Mouse (Mus musculus) intestine, embryonic 15.5 days (tissue): ENCODE results near the gene Rfng. TPM values are rescaled to one million over a fixed set of nuclear protein-coding genes. Genes with fewer than 3 reads are reported as not detected.
A peak's percentile ranks its signal among the peaks of the same experiment; 100 is the strongest.
"Not testable (repeated sequence)": the region's sequence is repeated elsewhere in the genome, so short reads cannot be mapped to it uniquely, and the experiment has no call there.

Experiments used
- ATAC-seq: fragments of 200-750 bp; cut with Nextera tagmentation; 2 replicates; pipeline ENCODE4 v1.8.0; 2017; ENCODE audit warnings: moderate TSS enrichment, moderate library complexity
- H3K27ac ChIP-seq: fragments of 300-500 bp; sonication (generic); 2 replicates; pipeline ENCODE4 v1.5.1; 2015; ENCODE audit warnings: mild to moderate bottlenecking, inconsistent platforms
- H3K27me3 ChIP-seq: fragments of 300-500 bp; sonication (generic); replicated peaks from 2 replicates; pipeline ENCODE4 v1.6.1; 2015; ENCODE audit warnings: inconsistent platforms
- H3K36me3 ChIP-seq: fragments of 300-500 bp; sonication (generic); 2 replicates; pipeline ENCODE4 v1.6.1; 2015; ENCODE audit warnings: inconsistent platforms
- H3K4me1 ChIP-seq: fragments of 300-500 bp; sonication (generic); replicated peaks from 2 replicates; pipeline ENCODE4 v1.6.1; 2015; ENCODE audit warnings: inconsistent platforms
- H3K4me2 ChIP-seq: fragments of 300-500 bp; sonication (generic); replicated peaks from 2 replicates; pipeline ENCODE4 v1.6.1; 2015; ENCODE audit warnings: mild to moderate bottlenecking, inconsistent platforms
- H3K4me3 ChIP-seq: fragments of 300-500 bp; sonication (generic); replicated peaks from 2 replicates; pipeline ENCODE4 v1.5.1; 2015; ENCODE audit warnings: inconsistent platforms
- H3K9ac ChIP-seq: fragments of 300-500 bp; sonication (generic); 2 replicates; pipeline ENCODE4 v1.6.1; 2015; ENCODE audit warnings: inconsistent platforms
- H3K9me3 ChIP-seq: fragments of 300-500 bp; sonication (generic); 2 replicates; pipeline ENCODE4 v1.6.1; 2016; ENCODE audit warnings: inconsistent platforms
- WGBS: fragments of 180-500 bp; shearing (Covaris S2); methylation state at CpG from one replicate; pipeline ENCODE4 v1.1.7; 2015; 5-methylcytosine and 5-hydroxymethylcytosine counted together
- polyA plus RNA-seq: library from polyadenylated mRNA; unstranded; fragments of >200 nt; fragmentation: Nextera tagmentation; extraction: Ambion mirVana; gene quantifications from 2 replicates; pipeline ENCODE4 v1.2.1, GENCODE M21; 2015

Gene Rfng
- polyA plus RNA-seq, 1 experiment from 2014 or later = 33.1 TPM

- Histone ChIP-seq H3K9me3 (no peaks in the 10 kb centered on the region), H3K4me1 (peaks cover 3% of the 10 kb centered on the region), H3K36me3 (peaks cover 34% of the 10 kb centered on the region), H3K9ac (no peak overlapping the region), H3K4me3 (no peak overlapping the region), H3K27ac (no peak overlapping the region), H3K27me3 (no peaks in the 10 kb centered on the region), H3K4me2 (no peak overlapping the region)
- ATAC-seq = no peak
- 71% methylated on average over 4 of the region's 4 CpGs for WGBS
Measured at GRCm38 (mm10) chr11:120804769-120805168, 20.8 kb upstream of the Rfng start.

- H3K27me3 ChIP-seq = no peaks in the 10 kb centered on the region
- peaks cover 29% of the 10 kb centered on the region for H3K36me3 ChIP-seq
- H3K4me3 ChIP-seq = no peak overlapping the region
- WGBS = 78% methylated on average over 7 of the region's 7 CpGs
- no peak overlapping the region for H3K4me2 ChIP-seq
- no peak overlapping the region for H3K9ac ChIP-seq
- no peak overlapping the region for H3K27ac ChIP-seq
- ATAC-seq = no peak
- H3K4me1 ChIP-seq = peaks cover 3% of the 10 kb centered on the region
- no peaks in the 10 kb centered on the region for H3K9me3 ChIP-seq
Measured at GRCm38 (mm10) chr11:120804274-120804673, 20.3 kb upstream of the Rfng start.

GRCm38 (mm10) chr11:120800061-120800904, 16.3 kb upstream of the Rfng start:
- no peaks in the 10 kb centered on the region for H3K9me3 ChIP-seq
- H3K4me2 ChIP-seq = peak overlapping the region; percentile 25
- 10% methylated on average over 10 of the region's 10 CpGs for WGBS
- H3K9ac ChIP-seq = peak overlapping the region; percentile 20; the same call in 1 of the 2 replicates
- no peaks in the 10 kb centered on the region for H3K27me3 ChIP-seq
- ATAC-seq = peak; percentile 70
- peaks cover 8% of the 10 kb centered on the region for H3K4me1 ChIP-seq
- no peak overlapping the region for H3K4me3 ChIP-seq
- H3K36me3 ChIP-seq = no peaks in the 10 kb centered on the region
- 0 out of 2 replicates have a peak overlapping the region, but pooled peaks have one; percentile 6 for H3K27ac ChIP-seq

GRCm38 (mm10) chr11:120799316-120799890, 15.4 kb upstream of the Rfng start:
- Histone ChIP-seq H3K9me3 (no peaks in the 10 kb centered on the region), H3K4me2 (no peak overlapping the region), H3K9ac (no peak overlapping the region), H3K4me3 (no peak overlapping the region), H3K27ac (no peak overlapping the region), H3K4me1 (peaks cover 15% of the 10 kb centered on the region), H3K36me3 (0 out of 2 replicates have a peak, but pooled peaks cover 3% of the 10 kb centered on the region), H3K27me3 (no peaks in the 10 kb centered on the region)
- ATAC-seq = no peak
- WGBS = 68% methylated on average over 6 of the region's 6 CpGs

- ATAC-seq = no peak
- H3K27ac ChIP-seq = no peak overlapping the region
- no peaks in the 10 kb centered on the region for H3K9me3 ChIP-seq
- H3K36me3 ChIP-seq = peaks cover 7% of the 10 kb centered on the region; the same call in 1 of the 2 replicates
- H3K27me3 ChIP-seq = no peaks in the 10 kb centered on the region
- H3K4me2 ChIP-seq = no peak overlapping the region
- no peak overlapping the region for H3K9ac ChIP-seq
- WGBS = 84% methylated on average over 3 of the region's 3 CpGs
- no peak overlapping the region for H3K4me3 ChIP-seq
- peaks cover 15% of the 10 kb centered on the region for H3K4me1 ChIP-seq
Measured at GRCm38 (mm10) chr11:120798244-120798643, 14.2 kb upstream of the Rfng start.

GRCm38 (mm10) chr11:120796614-120796946, 12.6 kb upstream of the Rfng start:
- peak; percentile 44 for ATAC-seq
- Histone ChIP-seq H3K36me3 (peaks cover 21% of the 10 kb centered on the region; the same call in 1 of the 2 replicates), H3K4me3 (peak overlapping the region; percentile 94; the same call in 1 of the 2 replicates), H3K27ac (peak overlapping the region; percentile 54), H3K4me1 (peaks cover 15% of the 10 kb centered on the region), H3K4me2 (peak overlapping the region; percentile 84), H3K9ac (peak overlapping the region; percentile 22; the same call in 1 of the 2 replicates), H3K9me3 (no peaks in the 10 kb centered on the region), H3K27me3 (no peaks in the 10 kb centered on the region)
- WGBS = 29% methylated on average over 8 of the region's 8 CpGs

GRCm38 (mm10) chr11:120795756-120796613, 12.0 kb upstream of the Rfng start, which contains the start of gene Dus1l:
Dus1l (minus strand) TSS chr11:120796403.
- peaks cover 21% of the 10 kb centered on the region; the same call in 1 of the 2 replicates for H3K36me3 ChIP-seq
- WGBS = 2% methylated on average over 59 of the region's 59 CpGs
- peak; percentile 93 for ATAC-seq

GRCm38 (mm10) chr11:120792652-120793051, 8.6 kb upstream of the Rfng start:
- ATAC-seq = no peak
- no peak overlapping the region for H3K4me2 ChIP-seq
- H3K9me3 ChIP-seq = no peaks in the 10 kb centered on the region
- WGBS = 90% methylated on average over 9 of the region's 9 CpGs
- peaks cover 49% of the 10 kb centered on the region for H3K36me3 ChIP-seq
- H3K27me3 ChIP-seq = no peaks in the 10 kb centered on the region
- H3K9ac ChIP-seq = no peak overlapping the region
- H3K4me3 ChIP-seq = no peak overlapping the region
- H3K4me1 ChIP-seq = peaks cover 12% of the 10 kb centered on the region
- no peak overlapping the region for H3K27ac ChIP-seq

More at GRCm38 (mm10) chr11:120795756-120796613, 12.0 kb upstream of the Rfng start, which contains the start of gene Dus1l:
- no peaks in the 10 kb centered on the region for H3K27me3 ChIP-seq
- H3K4me3 ChIP-seq = peak within 1 kb of the TSS; percentile 94
- peaks cover 15% of the 10 kb centered on the region for H3K4me1 ChIP-seq
- peak within 1 kb of the TSS; percentile 91 for H3K9ac ChIP-seq
- peak within 1 kb of the TSS; percentile 84 for H3K4me2 ChIP-seq
- H3K27ac ChIP-seq = peak within 1 kb of the TSS; percentile 54
- no peaks in the 10 kb centered on the region for H3K9me3 ChIP-seq

GRCm38 (mm10) chr11:120789810-120790209, 5.8 kb upstream of the Rfng start:
- Histone ChIP-seq H3K4me1 (peaks cover 10% of the 10 kb centered on the region), H3K27ac (no peak overlapping the region), H3K9ac (no peak overlapping the region), H3K27me3 (no peaks in the 10 kb centered on the region), H3K4me3 (no peak overlapping the region), H3K4me2 (no peak overlapping the region), H3K36me3 (peaks cover 64% of the 10 kb centered on the region), H3K9me3 (no peaks in the 10 kb centered on the region)
- WGBS = 79% methylated on average over 3 of the region's 3 CpGs
- no peak for ATAC-seq

GRCm38 (mm10) chr11:120789355-120789754, 5.3 kb upstream of the Rfng start:
- WGBS = 79% methylated on average over 4 of the region's 4 CpGs
- Histone ChIP-seq H3K4me3 (no peak overlapping the region), H3K27me3 (no peaks in the 10 kb centered on the region), H3K27ac (no peak overlapping the region), H3K9me3 (no peaks in the 10 kb centered on the region), H3K4me2 (no peak overlapping the region), H3K4me1 (peaks cover 9% of the 10 kb centered on the region), H3K9ac (no peak overlapping the region), H3K36me3 (peaks cover 61% of the 10 kb centered on the region)
- no peak for ATAC-seq

GRCm38 (mm10) chr11:120788460-120788859, 4.5 kb upstream of the Rfng start:
- H3K4me2 ChIP-seq, ATAC-seq, H3K9me3 ChIP-seq, H3K27me3 ChIP-seq, H3K4me3 ChIP-seq, H3K9ac ChIP-seq, H3K27ac ChIP-seq: not testable (repeated sequence)
- WGBS = 93% methylated on average over 9 of the region's 10 CpGs
- H3K36me3 ChIP-seq = peaks cover 59% of the 10 kb centered on the region
- peaks cover 11% of the 10 kb centered on the region for H3K4me1 ChIP-seq

GRCm38 (mm10) chr11:120785145-120785544, 1.1 kb upstream of the Rfng start:
- Histone ChIP-seq H3K9me3 (no peaks in the 10 kb centered on the region), H3K27ac (no peak overlapping the region), H3K4me2 (peak overlapping the region; percentile 94), H3K4me3 (peak overlapping the region; percentile 95), H3K4me1 (peaks cover 15% of the 10 kb centered on the region), H3K9ac (peak overlapping the region; percentile 95), H3K36me3 (peaks cover 41% of the 10 kb centered on the region), H3K27me3 (no peaks in the 10 kb centered on the region)
- 35% methylated on average over 9 of the region's 9 CpGs for WGBS
- ATAC-seq = no peak
